Mouse (Mus musculus) urinary bladder, postnatal 10 days (tissue): Measurements from ENCODE around the gene Chrna10.

Experiments
- DNase-seq: peaks from one replicate; pipeline ENCODE4 v3.0.0; 2022; ENCODE audit warnings: low spot score

The Chrna10 gene

GRCm38 (mm10) chr7:102116579-102117331 is at the start of gene Chrna10:
Chrna10 (minus strand) TSS chr7:102116828.
- DNase-seq = no peak

- DNase-seq = no peak
Observed at GRCm38 (mm10) chr7:102153691-102154090, 37.1 kb upstream of the Chrna10 start.

- DNase-seq = no peak
Observed at GRCm38 (mm10) chr7:102137898-102138297, 21.3 kb upstream of the Chrna10 start.

GRCm38 (mm10) chr7:102137464-102137863 is 20.8 kb upstream of the Chrna10 start:
- DNase-seq = no peak

- DNase-seq = no peak
Observed at GRCm38 (mm10) chr7:102132395-102132794, 15.8 kb upstream of the Chrna10 start.

- DNase-seq = no peak
Observed at GRCm38 (mm10) chr7:102120326-102120725, 3.7 kb upstream of the Chrna10 start.

GRCm38 (mm10) chr7:102117382-102117781 is 754 bp upstream of the Chrna10 start:
- no peak for DNase-seq

- no peak for DNase-seq
Observed at GRCm38 (mm10) chr7:102113151-102113729, 3.4 kb downstream of the Chrna10 start.

GRCm38 (mm10) chr7:102109746-102110145 is 6.9 kb downstream of the Chrna10 start:
- no peak for DNase-seq

- DNase-seq = no peak
Observed at GRCm38 (mm10) chr7:102109171-102109570, 7.5 kb downstream of the Chrna10 start, which contains the start of gene Art5. Art5 (minus strand) TSS chr7:102109489.

- no peak for DNase-seq
Observed at GRCm38 (mm10) chr7:102108206-102108605, 8.4 kb downstream of the Chrna10 start.

GRCm38 (mm10) chr7:102106700-102107141 is 9.9 kb downstream of the Chrna10 start:
- no peak for DNase-seq

GRCm38 (mm10) chr7:102104126-102104525 is 12.5 kb downstream of the Chrna10 start:
- no peak for DNase-seq

GRCm38 (mm10) chr7:102103555-102103954 is 13.1 kb downstream of the Chrna10 start:
- no peak for DNase-seq

- DNase-seq = no peak
Observed at GRCm38 (mm10) chr7:102102696-102103095, 13.9 kb downstream of the Chrna10 start.

GRCm38 (mm10) chr7:102102241-102102640 is 14.4 kb downstream of the Chrna10 start:
- no peak for DNase-seq

GRCm38 (mm10) chr7:102101487-102101886 is 15.1 kb downstream of the Chrna10 start, which contains the start of gene Art1:
Art1 (plus strand) TSS chr7:102101743.
- DNase-seq = no peak

GRCm38 (mm10) chr7:102100868-102101267 is 15.8 kb downstream of the Chrna10 start:
- DNase-seq = no peak

GRCm38 (mm10) chr7:102099760-102100661 is 16.6 kb downstream of the Chrna10 start:
- no peak for DNase-seq

- no peak for DNase-seq
Observed at GRCm38 (mm10) chr7:102087336-102087735, 29.3 kb downstream of the Chrna10 start.

GRCm38 (mm10) chr7:102084041-102084696 is 32.5 kb downstream of the Chrna10 start:
- no peak for DNase-seq

- no peak for DNase-seq
Observed at GRCm38 (mm10) chr7:102082816-102083215, 33.8 kb downstream of the Chrna10 start, which contains the start of gene Trpc2. Trpc2 (plus strand) TSS chr7:102083116.
